Mouse (Mus musculus) kidney, embryonic 14.5 days (tissue): ENCODE data around the gene Jtb. TPM values are rescaled to one million over a fixed set of nuclear protein-coding genes. Genes with fewer than 3 reads are reported as not detected.

Experiments used
- ATAC-seq: fragments of 200-750 bp; cut with Nextera tagmentation; 2 replicates; pipeline ENCODE4 v1.8.0; 2017; ENCODE audit warnings: moderate number of reproducible peaks, mild to moderate bottlenecking, moderate TSS enrichment, moderate library complexity; ENCODE audit not compliant: low FRiP score, low TSS enrichment
- H3K27ac ChIP-seq: fragments of 300-500 bp; sonication (generic); 2 replicates; pipeline ENCODE4 v1.5.1; 2014; ENCODE audit warnings: low read depth, mild to moderate bottlenecking, low read length, moderate library complexity, mixed read lengths
- H3K27me3 ChIP-seq: fragments of 300-500 bp; sonication (generic); 2 replicates; pipeline ENCODE4 v1.6.1; 2014; ENCODE audit warnings: mild to moderate bottlenecking, low read length; ENCODE audit not compliant: control insufficient read depth, insufficient read depth
- H3K36me3 ChIP-seq: fragments of 300-500 bp; sonication (generic); 2 replicates; pipeline ENCODE4 v1.6.1; 2014; ENCODE audit warnings: low read length, mixed read lengths; ENCODE audit not compliant: control insufficient read depth, insufficient read depth
- H3K4me1 ChIP-seq: fragments of 300-500 bp; sonication (generic); 2 replicates; pipeline ENCODE4 v1.6.1; 2014; ENCODE audit warnings: low read length, mixed read lengths; ENCODE audit not compliant: control insufficient read depth, insufficient read depth
- H3K4me2 ChIP-seq: fragments of 300-500 bp; sonication (generic); replicated peaks from 2 replicates; pipeline ENCODE4 v1.6.1; 2014; ENCODE audit warnings: low read depth, mild to moderate bottlenecking, low read length
- H3K4me3 ChIP-seq: fragments of 300-500 bp; sonication (generic); 2 replicates; pipeline ENCODE4 v1.5.1; 2014; ENCODE audit warnings: mild to moderate bottlenecking, low read length
- H3K9ac ChIP-seq: fragments of 300-500 bp; sonication (generic); 2 replicates; pipeline ENCODE4 v1.6.1; 2014; ENCODE audit warnings: low read depth, mild to moderate bottlenecking, low read length, moderate library complexity
- H3K9me3 ChIP-seq: fragments of 300-500 bp; sonication (generic); 2 replicates; pipeline ENCODE4 v1.6.1; 2016; ENCODE audit warnings: low read length; ENCODE audit not compliant: control insufficient read depth
- WGBS: fragments of 180-500 bp; shearing (Covaris S2); extraction: QIAGEN DNeasy Blood & Tissue Kit; methylation state at CpG from one replicate; pipeline ENCODE4 v1.1.7; 2014; 5-methylcytosine and 5-hydroxymethylcytosine counted together
- polyA plus RNA-seq: library from polyadenylated mRNA; unstranded; fragments of >200 nt; fragmentation: Nextera tagmentation; extraction: Ambion mirVana; gene quantifications from 2 replicates; pipeline ENCODE4 v1.2.1, GENCODE M21; 2014

The Jtb gene
- polyA plus RNA-seq, 1 experiment from 2014 or later, result 109 TPM

DNA sequence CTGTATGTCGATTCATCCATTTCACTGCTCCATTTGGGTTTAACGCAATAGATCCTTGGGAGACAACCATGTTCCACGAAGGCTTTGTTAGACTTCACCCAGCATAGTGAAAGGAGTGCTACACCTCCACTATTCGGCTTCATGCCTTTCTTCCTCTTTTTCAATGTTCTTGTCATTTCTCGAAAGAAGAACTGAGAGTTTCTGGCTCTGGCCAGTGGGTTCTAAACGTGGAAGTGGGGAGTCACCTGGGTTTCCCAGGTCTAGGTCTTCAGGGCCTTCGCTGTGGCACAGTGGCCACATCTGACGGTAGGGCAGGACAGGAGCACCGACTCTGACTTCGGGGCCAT lies 33.3 kb downstream of the Jtb start:
- Histone ChIP-seq H3K9ac (no peak overlapping the region), H3K4me2 (no peak overlapping the region), H3K9me3 (no peaks in the 10 kb centered on the region), H3K4me1 (peaks cover 9% of the 10 kb centered on the region; the same call in 1 of the 2 replicates), H3K4me3 (peak overlapping the region; percentile 85; the same call in 1 of the 2 replicates), H3K36me3 (peaks cover 43% of the 10 kb centered on the region), H3K27me3 (no peaks in the 10 kb centered on the region), H3K27ac (no peak overlapping the region; the same call in 1 of the 2 replicates)
- no peak for ATAC-seq
- WGBS, result 34% methylated on average over 10 of the region's 10 CpGs

DNA sequence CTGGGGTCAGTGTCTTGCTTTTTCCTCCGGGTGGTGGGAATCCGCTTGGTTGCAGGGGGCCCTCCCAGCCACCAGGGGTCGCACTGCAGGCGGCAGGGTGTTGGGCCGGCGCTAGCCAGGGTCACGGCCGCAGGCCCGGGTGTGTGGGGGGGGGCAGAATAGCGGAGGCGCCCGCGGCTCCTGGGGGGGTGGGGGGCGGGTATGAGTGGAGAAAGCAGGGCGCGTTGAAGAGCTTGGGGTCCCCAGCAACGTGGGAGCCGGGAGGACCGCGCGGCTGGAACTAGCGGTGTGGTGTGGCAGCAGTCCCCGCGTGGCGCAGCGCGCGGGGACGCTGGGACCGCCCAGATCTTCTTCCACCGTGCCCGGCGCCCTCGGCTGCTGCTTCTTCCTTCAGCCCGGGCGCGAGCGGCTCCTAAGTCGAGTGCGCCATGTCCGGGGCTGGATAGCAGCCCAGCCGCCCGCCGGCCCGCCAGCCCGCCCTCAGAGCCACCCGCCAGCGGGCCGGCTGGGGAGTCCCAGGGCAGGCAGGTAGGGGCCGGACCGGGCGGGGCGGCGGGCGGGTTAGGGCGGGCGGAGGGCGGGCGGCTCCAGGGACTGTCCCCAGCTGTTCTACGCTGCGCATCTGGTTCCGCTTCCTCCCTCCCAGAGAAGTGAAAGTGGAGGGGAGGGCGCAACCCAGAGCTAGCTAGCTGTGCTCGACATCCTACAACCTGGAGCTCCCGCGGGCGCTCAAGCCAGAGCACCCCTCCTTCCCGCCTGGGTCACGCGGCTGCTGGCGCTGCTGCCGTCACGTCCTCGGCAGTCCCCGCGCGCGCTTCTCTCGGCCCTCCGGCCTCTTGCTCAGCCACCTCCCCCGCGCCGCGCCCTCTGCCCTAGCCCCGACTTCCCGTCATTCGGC lies 33.9 kb downstream of the Jtb start, which contains the start of gene Dennd4b:
TSS of gene Dennd4b (plus strand) at position 152 of the 898 bp plus-strand sequence.
- H3K4me1 ChIP-seq, result peaks cover 9% of the 10 kb centered on the region; the same call in 1 of the 2 replicates
- peak within 1 kb of the TSS; percentile 97 for H3K27ac ChIP-seq
- under 1% methylated on average over 72 of the region's 87 CpGs for WGBS
- H3K9ac ChIP-seq, result peak within 1 kb of the TSS; percentile 91
- H3K4me2 ChIP-seq, result peak within 1 kb of the TSS; percentile 84
- H3K36me3 ChIP-seq, result peaks cover 37% of the 10 kb centered on the region
- H3K27me3 ChIP-seq, result no peaks in the 10 kb centered on the region
- peak within 1 kb of the TSS; percentile 85 for H3K4me3 ChIP-seq
- no peaks in the 10 kb centered on the region for H3K9me3 ChIP-seq
- ATAC-seq, result peak; percentile 91

DNA sequence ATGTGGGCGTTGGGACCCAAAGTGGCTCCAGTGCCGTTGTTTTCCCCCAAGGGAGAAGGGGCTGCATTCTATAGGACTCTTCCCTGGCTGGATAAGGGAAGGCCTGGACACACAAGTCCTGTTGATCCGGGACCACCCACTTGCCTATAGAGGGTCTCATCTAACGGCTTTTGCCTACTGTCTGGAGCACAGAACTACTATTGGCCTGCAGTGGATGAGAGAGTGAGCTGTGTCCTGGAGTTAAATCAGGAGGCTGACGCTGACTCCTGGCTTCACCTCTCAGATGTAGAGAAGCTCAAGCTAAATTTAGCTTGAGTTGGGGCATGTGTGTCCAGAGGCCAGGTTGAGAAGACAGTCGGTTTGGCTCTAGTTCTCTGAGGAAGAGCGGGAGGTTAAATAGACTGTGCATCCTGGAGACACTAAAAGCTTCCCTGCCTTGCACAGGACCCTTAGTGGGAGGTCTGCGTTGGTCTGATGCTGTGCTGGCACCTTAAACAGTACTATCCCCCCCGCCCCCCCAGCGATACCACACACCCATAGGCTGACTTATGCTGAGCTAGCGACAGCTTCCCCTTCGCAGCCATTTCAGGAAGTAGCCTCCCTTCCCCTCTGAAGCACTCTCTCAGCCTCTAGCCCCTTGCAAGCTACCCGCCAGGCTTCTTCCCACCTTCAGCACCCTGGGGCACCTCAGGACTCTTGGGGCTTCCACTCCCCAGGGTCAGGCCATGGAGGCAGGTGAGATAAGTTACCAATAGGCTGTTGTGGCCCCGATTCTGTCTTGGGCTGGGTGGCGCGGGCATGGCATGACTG lies 34.7 kb downstream of the Jtb start:
- Histone ChIP-seq H3K4me1 (peaks cover 9% of the 10 kb centered on the region; the same call in 1 of the 2 replicates), H3K9ac (peak overlapping the region; percentile 91), H3K27ac (peak overlapping the region; percentile 97), H3K36me3 (peaks cover 34% of the 10 kb centered on the region), H3K4me2 (peak overlapping the region; percentile 84), H3K4me3 (peak overlapping the region; percentile 85), H3K9me3 (no peaks in the 10 kb centered on the region), H3K27me3 (no peaks in the 10 kb centered on the region)
- 21% methylated on average over 16 of the region's 16 CpGs for WGBS
- ATAC-seq, result no peak; the same call in 1 of the 2 replicates

DNA sequence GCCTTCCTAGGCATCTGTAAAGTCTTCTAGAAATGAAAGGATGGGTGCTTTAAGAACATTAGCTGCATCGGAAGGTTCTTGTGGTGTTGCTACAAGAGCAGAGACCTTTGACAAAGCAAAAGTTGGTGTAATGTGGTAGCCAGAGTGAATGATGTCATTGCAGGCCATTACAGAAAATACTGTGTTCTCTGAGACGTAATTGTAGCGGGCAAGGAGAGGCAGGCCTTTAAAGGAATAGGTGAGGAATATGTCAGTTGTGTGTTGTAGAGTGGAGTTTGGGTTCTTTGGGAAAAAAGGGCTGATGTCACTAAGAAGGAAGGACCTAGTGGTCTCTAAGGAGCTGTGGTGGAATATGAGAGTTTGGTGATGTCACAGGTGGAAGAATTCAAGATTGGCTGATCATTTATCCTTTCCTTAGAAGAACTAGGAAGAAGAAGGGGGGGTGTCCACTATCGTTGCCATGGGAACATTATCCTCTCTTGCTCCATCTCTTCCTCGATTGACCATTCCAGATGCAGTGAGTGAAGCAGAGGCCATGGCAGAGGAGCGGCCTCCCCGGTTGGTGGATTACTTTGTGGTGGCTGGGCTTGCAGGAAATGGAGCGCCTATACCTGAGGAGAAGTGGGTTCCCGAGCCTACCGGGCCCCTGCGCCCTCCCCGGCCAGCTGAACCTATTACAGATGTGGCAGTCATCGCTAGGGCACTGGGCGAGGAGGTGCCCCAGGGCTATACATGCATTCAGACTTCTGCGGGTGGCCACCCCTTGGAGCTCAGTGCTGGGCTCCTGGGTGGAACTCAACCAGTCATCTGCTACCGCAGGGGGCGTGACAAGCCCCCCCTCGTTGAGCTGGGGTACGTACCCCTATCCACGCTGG lies 35.7 kb downstream of the Jtb start:
- 95% methylated on average over 20 of the region's 20 CpGs for WGBS

DNA sequence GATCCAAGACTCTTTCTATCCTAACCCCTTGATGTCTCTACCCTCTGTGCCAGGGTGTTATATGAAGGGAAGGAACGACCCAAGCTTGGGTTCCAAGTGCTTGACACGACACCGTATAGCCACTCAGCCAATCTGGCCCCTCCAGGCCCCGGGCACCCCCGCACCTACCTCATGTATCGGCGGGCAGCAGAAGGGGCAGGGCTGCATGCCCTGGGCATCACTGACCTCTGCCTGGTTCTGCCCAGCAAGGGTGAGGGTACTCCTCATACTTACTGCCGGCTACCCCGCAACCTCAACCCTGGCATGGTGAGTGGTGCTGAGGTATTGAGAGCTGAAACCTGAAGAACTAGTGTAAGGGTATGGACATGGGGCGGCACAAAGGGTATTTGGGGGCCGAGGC lies 36.8 kb downstream of the Jtb start:
- H3K9me3 ChIP-seq, result no peaks in the 10 kb centered on the region
- no peak overlapping the region for H3K27ac ChIP-seq
- no peak overlapping the region for H3K4me3 ChIP-seq
- WGBS, result 96% methylated on average over 11 of the region's 11 CpGs
- peaks cover 9% of the 10 kb centered on the region; the same call in 1 of the 2 replicates for H3K4me1 ChIP-seq
- no peak overlapping the region for H3K4me2 ChIP-seq
- H3K36me3 ChIP-seq, result peaks cover 18% of the 10 kb centered on the region
- no peak for ATAC-seq
- H3K9ac ChIP-seq, result no peak overlapping the region
- H3K27me3 ChIP-seq, result no peaks in the 10 kb centered on the region

More for the DNA sequence above, 35.7 kb downstream of the Jtb start:
- Histone ChIP-seq H3K27me3 (no peaks in the 10 kb centered on the region), H3K4me1 (peaks cover 9% of the 10 kb centered on the region; the same call in 1 of the 2 replicates), H3K36me3 (peaks cover 25% of the 10 kb centered on the region), H3K27ac (no peak overlapping the region; the same call in 1 of the 2 replicates), H3K4me2 (peak overlapping the region; percentile 84), H3K9me3 (no peaks in the 10 kb centered on the region), H3K4me3 (no peak overlapping the region), H3K9ac (no peak overlapping the region; the same call in 1 of the 2 replicates)
- no peak for ATAC-seq

DNA sequence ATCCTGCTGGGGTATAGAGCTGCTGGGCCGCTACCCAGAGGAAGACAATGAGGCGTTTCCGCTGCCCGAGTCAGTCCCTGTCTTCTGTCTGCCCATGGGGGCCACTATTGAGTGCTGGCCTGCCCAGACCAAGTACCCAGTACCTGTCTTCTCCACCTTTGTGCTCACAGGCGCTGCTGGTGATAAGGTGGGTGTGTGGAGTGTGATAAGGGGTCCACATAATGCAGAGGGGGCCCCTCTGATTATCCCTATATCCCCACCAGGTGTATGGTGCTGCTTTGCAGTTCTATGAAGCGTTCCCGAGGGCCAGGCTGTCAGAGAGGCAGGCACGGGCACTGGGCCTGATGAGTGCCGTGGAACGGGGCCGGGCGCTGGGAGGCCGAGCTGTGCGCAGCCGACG lies 37.6 kb downstream of the Jtb start:
- H3K27me3 ChIP-seq, result no peaks in the 10 kb centered on the region
- no peak overlapping the region for H3K4me2 ChIP-seq
- H3K9ac ChIP-seq, result no peak overlapping the region
- no peak overlapping the region for H3K4me3 ChIP-seq
- no peaks in the 10 kb centered on the region for H3K9me3 ChIP-seq
- ATAC-seq, result no peak
- no peak overlapping the region for H3K27ac ChIP-seq
- peaks cover 18% of the 10 kb centered on the region for H3K36me3 ChIP-seq
- H3K4me1 ChIP-seq, result peaks cover 9% of the 10 kb centered on the region; the same call in 1 of the 2 replicates
- 94% methylated on average over 16 of the region's 16 CpGs for WGBS

DNA sequence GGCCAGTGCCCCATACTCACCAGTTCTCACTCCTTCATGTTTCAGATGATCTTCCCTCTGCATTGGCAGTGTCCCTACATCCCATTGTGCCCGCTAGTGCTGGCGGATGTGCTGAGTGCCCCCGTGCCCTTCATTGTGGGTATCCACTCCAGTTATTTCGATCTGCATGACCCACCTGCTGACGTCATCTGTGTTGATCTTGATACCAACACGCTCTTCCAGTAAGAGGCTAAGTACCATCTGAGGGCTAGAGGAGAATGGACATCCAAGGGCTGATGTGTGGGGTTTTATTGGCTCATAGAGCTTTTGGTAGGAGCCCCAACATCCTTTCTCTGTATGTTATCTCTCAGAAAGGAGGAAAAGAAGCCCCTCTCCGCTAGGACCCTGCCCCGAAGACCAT lies 39.4 kb downstream of the Jtb start:
- H3K27me3 ChIP-seq, result no peaks in the 10 kb centered on the region
- peaks cover 9% of the 10 kb centered on the region; the same call in 1 of the 2 replicates for H3K4me1 ChIP-seq
- no peak overlapping the region for H3K4me3 ChIP-seq
- H3K36me3 ChIP-seq, result peaks cover 20% of the 10 kb centered on the region
- no peak for ATAC-seq
- WGBS, result 93% methylated on average over 8 of the region's 8 CpGs
- no peak overlapping the region for H3K4me2 ChIP-seq
- no peaks in the 10 kb centered on the region for H3K9me3 ChIP-seq
- no peak overlapping the region for H3K9ac ChIP-seq
- no peak overlapping the region for H3K27ac ChIP-seq

DNA sequence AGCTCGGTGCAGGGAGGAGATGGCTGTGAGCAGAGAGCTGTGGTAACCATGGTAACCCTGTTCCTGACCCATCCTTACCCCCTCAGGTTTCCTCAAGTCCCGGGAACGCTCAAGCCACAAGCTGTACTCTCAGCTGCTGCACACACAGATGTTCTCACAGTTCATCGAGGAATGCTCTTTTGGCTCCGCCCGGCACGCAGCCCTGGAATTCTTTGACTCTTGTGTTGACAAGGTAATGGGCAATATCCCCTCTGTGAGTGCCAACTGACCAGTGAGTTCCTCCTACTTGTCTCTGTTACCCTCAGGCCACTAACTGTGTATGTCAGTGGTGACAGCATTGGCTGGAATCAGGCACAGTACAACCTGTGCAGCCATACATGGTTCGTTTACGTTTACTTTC lies 40.8 kb downstream of the Jtb start:
- no peaks in the 10 kb centered on the region for H3K4me1 ChIP-seq
- no peak overlapping the region for H3K9ac ChIP-seq
- H3K36me3 ChIP-seq, result peaks cover 20% of the 10 kb centered on the region
- H3K4me2 ChIP-seq, result no peak overlapping the region
- ATAC-seq, result no peak
- 75% methylated on average over 9 of the region's 9 CpGs for WGBS
- H3K27ac ChIP-seq, result no peak overlapping the region
- H3K9me3 ChIP-seq, result no peaks in the 10 kb centered on the region
- no peak overlapping the region for H3K4me3 ChIP-seq
- H3K27me3 ChIP-seq, result no peaks in the 10 kb centered on the region
